Mouse (Mus musculus): ENCODE measurements around the gene C9. TPM values are rescaled to one million over a fixed set of nuclear protein-coding genes. Genes with fewer than 3 reads are reported as not detected.

The C9 gene
- total RNA-seq, 2 experiments from 2014 or later = not detected

DNA sequence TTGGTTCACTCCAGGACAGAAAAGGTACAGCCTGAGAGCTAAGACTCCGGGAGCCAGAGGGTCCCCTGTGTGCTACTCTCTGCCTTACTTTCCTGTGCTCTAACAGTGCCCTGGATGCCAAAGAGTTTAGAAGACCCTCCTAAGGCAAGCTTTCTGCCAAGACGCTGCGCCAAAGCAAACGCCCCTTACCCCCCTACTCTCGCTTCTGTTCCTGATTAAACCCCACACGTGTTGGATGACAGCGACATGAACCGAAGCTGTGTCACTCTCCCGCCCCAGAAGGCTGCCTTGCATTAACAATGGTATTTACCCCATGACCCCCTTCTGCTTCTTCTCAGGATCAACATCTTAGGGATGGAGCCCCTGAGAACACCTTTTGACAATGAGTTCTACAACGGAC, 21.9 kb downstream of the C9 start:
- intact Hi-C loops (cut with DNase I) = no loop called here
- no peak for DNase-seq (ENCODE audit: low spot score in 2 of 2)

DNA sequence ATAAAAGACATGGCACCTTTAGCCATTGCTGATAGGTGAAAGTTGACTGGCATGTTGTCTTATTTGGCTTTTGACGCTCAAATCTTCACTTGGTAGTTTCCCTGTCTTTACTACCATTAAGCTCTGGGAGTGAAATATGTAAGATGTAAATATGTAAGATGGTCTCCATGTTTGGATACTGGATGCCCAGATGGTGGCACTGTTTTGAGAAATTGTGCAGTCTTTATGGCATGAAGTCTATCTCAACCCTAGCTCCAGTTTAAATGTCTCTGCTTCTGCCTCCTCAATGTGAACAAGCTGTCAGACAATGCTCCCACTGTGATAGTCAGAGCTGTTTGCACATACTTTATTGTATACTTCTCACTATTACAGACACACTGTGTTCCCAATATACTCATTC, 23.7 kb downstream of the C9 start:
- DNase-seq (ENCODE audit: low spot score in 2 of 2) = no peak
- intact Hi-C loops (cut with DNase I) = no loop called here

DNA sequence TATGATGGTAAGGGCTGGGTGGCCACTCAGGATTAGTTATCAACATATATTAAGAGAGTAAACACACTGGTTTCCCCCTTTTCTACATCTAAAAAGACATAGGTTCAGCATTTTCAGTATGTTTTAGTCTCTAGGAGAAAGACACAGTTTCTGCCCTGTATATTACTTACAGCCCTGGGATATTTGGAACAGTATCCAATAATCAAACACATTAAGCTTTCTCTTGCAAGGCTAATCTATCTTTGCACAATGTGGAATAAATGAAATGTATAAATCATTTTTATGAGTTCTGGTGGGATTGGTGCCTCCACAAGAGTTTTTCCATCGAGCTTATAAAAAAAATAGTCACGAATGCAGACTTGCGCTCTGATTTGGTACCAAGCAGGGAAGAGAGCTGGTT, 24.3 kb downstream of the C9 start:
- intact Hi-C loops (cut with DNase I) = no loop called here
- DNase-seq (ENCODE audit: low spot score in 2 of 2) = no peak

DNA sequence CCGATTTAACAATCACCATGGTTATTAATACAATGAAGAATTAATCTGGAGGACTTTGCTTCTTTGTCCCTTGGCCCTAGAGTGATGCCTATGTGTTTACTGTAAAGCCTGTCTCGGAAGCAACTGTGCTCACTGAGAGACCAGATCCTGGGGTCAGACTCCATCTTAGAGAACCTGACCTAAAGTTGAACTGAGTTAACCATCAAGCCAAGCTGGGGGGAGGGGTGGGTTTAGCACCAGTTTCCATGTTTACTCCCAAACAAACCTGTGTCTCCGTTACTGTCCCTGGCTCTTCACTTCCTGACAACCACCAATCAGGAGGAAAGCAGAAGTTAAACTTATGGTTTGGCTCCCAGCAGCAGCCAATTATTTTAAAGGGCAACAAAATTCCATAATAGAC, 38.4 kb downstream of the C9 start:
- intact Hi-C loops (cut with DNase I) = no loop called here

DNA sequence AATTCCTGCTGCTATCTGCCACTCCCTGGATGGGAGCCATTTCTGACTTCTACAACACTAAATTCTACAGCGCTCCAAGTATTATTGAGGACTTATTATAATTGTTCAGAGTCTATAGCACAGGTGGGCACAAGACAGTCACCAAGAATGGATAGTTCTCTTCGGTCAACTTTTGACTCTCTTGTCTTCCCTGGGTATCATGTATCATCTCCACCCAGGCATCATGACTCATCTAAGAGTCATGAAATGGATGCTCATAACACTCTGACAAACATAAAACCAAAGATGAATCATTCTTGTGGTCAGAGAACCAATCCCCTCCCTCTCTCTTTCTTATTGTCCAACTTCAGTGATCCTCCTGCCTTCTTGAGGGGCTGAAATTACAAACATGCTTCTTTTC, 47.3 kb downstream of the C9 start:
- no peak for DNase-seq (ENCODE audit: low spot score in 2 of 2)
- intact Hi-C loops (cut with DNase I) = no loop called here

More for the DNA sequence above, 38.4 kb downstream of the C9 start:
- no peak for DNase-seq (ENCODE audit: low spot score in 2 of 2)

DNA sequence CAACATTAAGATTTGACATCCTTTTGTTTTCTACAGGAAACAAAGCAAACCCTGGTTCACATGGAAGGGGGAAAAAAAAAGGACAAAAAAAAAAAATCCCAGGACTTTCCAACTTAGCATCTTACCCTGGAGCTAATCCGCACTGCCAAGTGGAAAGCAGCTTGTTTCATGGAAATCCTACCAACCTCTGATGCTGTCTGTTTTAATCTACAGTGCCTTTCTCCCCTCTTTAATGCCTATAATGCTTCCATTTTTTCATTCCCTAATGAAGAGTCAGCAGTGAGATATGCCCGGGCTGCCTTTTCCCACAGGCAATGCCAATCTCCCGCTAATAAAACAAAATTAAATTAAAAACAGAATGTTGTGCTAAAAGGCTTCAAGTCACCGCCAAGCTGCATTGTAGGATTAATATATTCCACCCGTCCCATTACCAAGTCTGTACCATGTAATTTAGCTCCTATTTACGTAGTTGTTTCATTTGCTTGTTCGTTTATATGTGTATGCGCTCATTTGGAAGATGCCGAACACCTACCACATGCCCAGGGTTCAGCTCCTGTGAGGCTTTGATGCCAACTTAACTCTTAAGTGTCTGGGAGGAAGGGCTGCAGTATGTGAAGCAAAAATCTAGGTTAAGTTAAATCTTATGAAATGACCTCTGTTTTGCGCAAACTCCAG, 53.4 kb downstream of the C9 start:
- intact Hi-C loops (cut with DNase I) = no loop called here
- no peak for DNase-seq (ENCODE audit: low spot score in 2 of 2)

DNA sequence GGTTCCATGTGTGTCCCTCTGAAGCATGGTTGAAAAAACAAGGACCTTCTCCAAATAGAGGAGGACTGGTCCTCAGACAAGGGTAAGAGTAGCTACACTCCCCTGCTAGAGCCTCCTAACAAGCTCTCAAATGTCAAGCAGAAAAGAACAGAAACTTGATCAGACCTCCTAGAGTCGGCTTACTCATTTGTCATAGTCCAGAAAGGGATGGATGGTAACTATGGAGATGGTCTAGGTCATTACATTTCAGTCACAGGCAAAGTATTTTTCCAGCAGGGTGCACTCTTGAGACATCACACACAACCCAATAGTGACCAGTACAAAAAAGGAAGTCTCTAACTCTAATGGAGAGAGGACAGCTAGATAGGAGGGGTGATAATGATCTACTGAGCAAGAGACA, 55.7 kb downstream of the C9 start:
- intact Hi-C loops (cut with DNase I) = no loop called here

DNA sequence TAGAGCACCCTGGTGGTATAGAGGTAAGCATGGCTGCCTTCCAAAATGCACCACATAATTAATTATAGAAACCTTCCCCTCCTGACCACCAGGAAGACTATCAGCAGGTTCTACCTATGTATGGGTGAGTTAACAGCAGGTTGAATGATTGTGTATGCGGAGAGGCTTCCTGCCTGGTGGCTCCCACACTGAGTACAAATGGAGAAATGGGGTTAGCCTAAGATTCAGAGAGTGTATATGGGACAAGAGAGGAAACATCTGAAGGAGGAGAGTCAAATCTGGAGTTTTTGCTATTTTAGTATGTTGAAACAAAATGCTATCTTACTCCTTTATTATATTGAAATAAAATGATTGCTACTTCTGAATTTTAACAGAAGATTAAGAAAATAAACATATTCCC, 72.4 kb downstream of the C9 start:
- no peak for DNase-seq (ENCODE audit: low spot score in 2 of 2)
- intact Hi-C loops (cut with DNase I) = no loop called here

More for the DNA sequence above, 55.7 kb downstream of the C9 start:
- peak in 1 of 2 experiments; percentile 9 for DNase-seq (ENCODE audit: low spot score in 2 of 2)

DNA sequence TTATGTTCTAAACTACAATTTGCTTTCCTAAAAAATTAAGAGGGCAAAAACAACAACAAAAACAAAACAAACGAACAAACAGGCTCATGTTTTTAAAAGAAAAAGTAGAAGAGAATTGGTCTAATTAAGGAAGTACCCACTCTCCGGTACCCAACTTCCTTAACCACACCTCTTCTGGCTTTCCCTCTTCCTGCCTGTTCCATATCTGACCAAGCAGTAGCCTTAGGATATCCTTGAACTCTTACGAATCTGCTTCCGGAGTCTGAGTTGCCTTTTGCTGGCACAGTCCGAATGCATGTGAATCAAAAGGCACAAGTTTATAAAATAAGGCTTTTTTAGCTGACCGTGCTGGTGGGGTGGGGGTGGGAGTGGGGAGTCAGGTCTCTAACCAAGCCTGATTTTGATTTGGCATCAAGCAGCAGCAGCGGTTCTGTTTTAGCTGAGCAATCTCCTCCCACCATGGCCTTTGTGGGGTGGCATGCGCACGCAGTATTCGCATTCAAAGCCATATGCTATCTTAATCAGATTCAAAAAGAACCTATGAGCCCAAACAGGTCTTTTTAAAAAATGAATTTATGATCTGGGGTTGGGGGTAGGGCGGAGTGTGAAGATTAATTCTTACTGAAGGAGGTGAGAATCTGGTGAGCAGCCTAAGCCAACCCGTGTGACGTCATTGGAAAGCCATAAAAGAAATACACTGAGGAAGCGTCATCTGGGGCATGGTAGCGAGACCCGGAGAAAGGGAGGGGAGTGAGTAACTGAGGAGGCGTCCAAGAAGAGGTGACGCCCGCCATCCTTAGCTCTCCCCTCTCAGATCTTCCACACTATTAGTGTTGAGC, 74.5 kb downstream of the C9 start:
- intact Hi-C loops (cut with DNase I) = no loop called here
- no peak for DNase-seq (ENCODE audit: low spot score in 2 of 2)

DNA sequence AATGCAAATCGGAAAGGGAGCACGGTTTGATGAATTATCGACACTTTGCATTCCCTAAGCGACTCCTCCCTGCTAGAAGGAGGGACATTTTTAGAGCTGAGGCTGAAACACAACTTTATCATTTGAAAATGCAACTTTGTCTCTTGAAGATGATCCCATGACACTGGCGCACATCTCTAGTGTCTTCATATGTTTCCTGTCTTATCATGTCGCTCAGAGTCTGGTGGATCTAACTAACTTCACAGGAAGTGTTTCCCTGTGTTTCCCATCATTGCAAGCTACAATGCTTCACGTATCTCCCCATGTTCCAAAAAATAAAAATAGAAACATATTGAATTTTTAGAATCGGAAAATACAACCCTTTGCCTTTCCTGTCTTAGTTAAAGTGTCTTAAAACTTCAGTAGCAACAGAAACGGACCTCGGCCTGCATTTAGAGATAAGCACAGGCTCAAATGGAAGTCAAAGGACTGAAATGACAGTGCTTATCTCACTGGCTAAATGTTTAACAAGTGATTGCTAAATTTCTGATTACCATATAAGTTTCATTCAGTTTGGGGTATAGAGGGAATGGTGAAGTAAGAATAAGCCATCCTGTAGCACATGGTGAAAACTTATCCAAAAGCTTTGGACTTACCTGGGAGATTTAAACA, 75.5 kb downstream of the C9 start:
- no peak for DNase-seq (ENCODE audit: low spot score in 2 of 2)
- intact Hi-C loops (cut with DNase I) = no loop called here

DNA sequence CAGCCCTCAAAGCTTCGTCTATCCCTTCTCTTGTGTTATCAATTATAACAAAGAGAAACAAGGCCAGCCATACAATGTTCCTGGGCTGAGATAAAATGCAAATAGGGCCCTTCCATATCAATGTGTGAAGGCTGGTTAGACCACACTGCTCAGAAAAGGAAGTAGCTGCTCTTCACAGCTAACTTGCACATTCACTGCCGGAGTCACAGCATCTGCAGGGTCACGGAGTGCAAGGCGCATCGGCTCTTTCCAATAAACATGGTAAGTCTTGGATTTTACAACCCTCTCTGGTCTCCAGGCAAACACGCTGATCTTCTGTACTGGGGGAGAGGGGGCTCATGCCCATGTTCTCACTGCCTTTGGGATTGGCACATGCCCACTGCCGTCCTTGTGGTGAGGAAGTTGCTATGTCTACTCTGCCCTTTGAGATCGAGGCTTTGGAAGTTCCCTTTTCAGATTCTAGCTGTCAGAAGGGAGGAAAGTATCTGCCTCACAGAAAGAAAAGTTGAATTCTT, 77.6 kb downstream of the C9 start, which contains the start of gene Fyb:
Gene Fyb, plus strand, starts transcription at position 201 of the 515 bp plus-strand sequence.
- no peak for DNase-seq (ENCODE audit: low spot score in 2 of 2)
- intact Hi-C loops (cut with DNase I) = no loop called here

DNA sequence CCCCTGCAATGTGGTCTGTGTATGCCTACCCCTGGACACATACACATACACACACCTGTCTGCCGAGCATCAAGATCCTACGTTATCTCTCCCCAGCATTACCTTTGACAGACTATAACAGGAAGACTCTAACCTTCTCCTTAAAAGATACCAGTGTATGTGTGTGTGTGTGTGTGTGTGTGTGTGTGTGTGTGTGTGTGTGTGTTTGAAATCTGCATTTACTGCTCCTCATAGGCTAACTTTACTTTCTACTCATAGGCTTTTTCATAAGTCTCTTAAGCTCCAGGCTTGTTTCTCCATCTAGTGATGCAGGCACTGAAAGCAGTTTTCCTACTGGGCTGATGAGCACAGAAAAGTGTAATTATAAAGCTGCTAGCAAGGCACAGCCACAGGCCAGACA, 79.7 kb downstream of the C9 start:
- no peak for DNase-seq (ENCODE audit: low spot score in 2 of 2)
- intact Hi-C loops (cut with DNase I) = no loop called here

DNA sequence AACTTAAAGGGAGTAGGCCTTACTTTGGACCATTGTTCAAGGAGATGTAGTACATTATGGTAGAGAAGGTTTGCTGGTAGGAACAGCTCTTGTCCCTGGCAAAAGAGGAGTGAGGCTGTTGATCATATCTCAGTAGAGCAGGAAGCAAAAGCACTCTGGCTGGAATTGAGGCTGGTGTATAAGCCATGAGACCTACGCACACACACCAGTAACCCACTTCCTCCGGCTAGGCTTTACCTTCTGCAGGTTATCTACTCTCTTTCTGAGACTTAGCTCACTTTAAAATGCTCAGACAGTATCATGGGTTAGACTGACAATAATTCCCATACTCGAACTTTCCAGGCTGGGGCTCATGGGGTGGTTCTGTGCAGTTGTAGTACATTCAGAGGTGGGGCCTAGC, 80.3 kb downstream of the C9 start:
- intact Hi-C loops (cut with DNase I) = no loop called here
- no peak for DNase-seq (ENCODE audit: low spot score in 2 of 2)

DNA sequence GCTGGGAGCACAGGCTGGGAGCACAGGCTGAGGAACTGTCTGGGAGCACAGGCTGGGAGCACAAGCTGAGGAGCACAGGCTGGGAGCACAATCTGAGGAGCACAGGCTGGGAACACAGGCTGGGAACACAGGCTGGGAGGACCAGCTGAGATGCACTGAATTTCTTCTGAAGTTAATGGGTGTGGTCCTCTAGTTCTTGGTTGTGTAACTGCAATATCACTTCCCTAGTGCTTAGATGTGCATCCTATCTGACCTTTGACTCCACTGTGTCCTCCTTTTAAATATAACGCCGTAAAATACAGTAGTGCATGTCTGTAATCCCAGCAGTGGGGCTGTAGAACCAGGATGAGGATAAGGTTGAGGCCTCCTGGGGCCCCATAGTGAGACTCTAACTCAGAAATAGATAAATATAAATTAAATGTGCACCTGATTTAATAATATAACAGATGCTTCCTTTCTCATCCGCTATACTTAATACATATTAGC, 88.8 kb downstream of the C9 start:
- DNase-seq (ENCODE audit: low spot score in 2 of 2) = no peak
- intact Hi-C loops (cut with DNase I) = no loop called here

DNA sequence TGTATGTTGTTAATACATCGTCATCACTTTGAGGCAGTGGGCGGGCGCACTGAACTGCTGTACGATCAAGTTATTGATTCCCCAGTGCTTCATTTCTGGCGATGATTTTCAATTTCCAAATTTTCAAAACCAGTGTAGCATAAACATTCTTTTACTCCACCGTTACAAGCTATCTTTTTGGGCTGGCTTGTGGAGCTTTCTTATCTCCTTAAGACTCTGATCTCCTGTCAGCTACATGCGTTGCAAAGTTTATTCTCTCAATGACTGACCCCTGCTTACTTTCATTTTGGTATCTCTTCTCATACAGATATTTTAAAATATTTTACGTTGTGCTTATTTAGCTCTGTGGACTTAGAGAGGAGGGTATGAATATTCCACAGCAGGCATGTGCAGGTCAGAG, 89.5 kb downstream of the C9 start:
- intact Hi-C loops (cut with DNase I) = no loop called here
- DNase-seq (ENCODE audit: low spot score in 2 of 2) = no peak

DNA sequence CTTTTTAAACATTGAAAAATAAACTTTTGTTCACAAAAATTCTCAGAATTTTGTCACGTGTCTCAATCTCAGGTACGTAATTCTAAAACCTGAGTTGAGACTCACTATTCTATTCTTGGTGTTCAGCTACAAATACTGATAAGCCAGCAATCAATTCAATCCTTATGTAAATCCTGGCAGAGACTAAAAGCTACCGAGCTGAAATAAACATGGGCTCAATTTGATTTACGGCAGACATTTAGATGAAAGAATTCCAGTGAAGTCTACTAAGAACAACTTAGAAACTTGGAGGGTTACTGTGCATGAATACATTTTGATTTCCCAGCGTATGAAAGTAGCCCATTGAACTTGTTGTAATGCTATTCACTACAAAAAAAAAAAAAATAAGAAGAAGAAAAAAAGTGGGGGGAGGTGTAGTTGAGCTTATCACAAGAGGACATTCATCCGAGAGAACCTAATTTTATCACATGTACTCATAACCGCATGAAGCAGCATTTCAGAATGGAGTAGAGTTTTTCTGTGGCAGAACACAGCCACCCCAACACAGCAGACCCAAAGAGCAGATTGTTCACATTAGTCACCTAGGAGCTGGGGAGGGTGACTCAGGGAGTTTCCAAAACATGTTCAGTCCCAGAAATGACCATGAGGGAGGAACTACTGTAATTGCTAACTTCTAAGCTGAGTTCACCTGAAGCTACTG, 94.7 kb downstream of the C9 start:
- DNase-seq (ENCODE audit: low spot score in 2 of 2) = no peak
- intact Hi-C loops (cut with DNase I) = no loop called here
